Mouse (Mus musculus) thymus, adult 2 months (tissue): Measurements from ENCODE around the gene Fgfr2.

Experiments used
- CTCF ChIP-seq: fragments of 200-500 bp; IDR thresholded peaks from 2 replicates; pipeline ENCODE4 v1.5.1; 2012; ENCODE audit warnings: mild to moderate bottlenecking, control low read depth, low read length, moderate library complexity, borderline replicate concordance; ENCODE audit not compliant: control insufficient read depth, poor library complexity, insufficient read depth; ENCODE audit errors: extremely low read depth
- POLR2A ChIP-seq: fragments of 200-500 bp; IDR thresholded peaks from 2 replicates; pipeline ENCODE4 v1.6.1; 2012; ENCODE audit warnings: mild to moderate bottlenecking, low read length, control low read depth, moderate library complexity; ENCODE audit not compliant: control insufficient read depth, poor library complexity, insufficient read depth; ENCODE audit errors: extremely low read depth

GRCm38 (mm10) chr7:130847164-130847718 lies 2275.9 kb downstream of the Fgfr2 start:
- TF ChIP-seq POLR2A (no peak), CTCF (no peak)
